Mouse (Mus musculus) kidney, adult 2 months (tissue): ENCODE results near the gene Ankrd66. TPM values are rescaled to one million over a fixed set of nuclear protein-coding genes. Genes with fewer than 3 reads are reported as not detected.

Experiments
- DNase-seq: peaks from one replicate; pipeline ENCODE4 v3.0.0; 2021
- H3K27ac ChIP-seq: fragments of 200-500 bp; 2 replicates; pipeline ENCODE4 v1.5.1; 2012; ENCODE audit warnings: low read depth, low read length, control low read depth, inconsistent platforms; ENCODE audit not compliant: insufficient read depth
- H3K27me3 ChIP-seq: fragments of 200-500 bp; replicated peaks from 2 replicates; pipeline ENCODE4 v1.6.1; 2012; ENCODE audit warnings: mild to moderate bottlenecking, moderate library complexity, low read length, inconsistent platforms; ENCODE audit not compliant: control insufficient read depth, insufficient read depth
- H3K36me3 ChIP-seq: fragments of 200-500 bp; 2 replicates; pipeline ENCODE4 v1.6.1; 2012; ENCODE audit warnings: mild to moderate bottlenecking, moderate library complexity, low read length, inconsistent platforms; ENCODE audit not compliant: control insufficient read depth, insufficient read depth
- H3K4me1 ChIP-seq: fragments of 200-500 bp; 2 replicates; pipeline ENCODE4 v1.6.1; 2011; ENCODE audit warnings: low read length; ENCODE audit not compliant: control insufficient read depth, insufficient read depth
- H3K4me3 ChIP-seq: fragments of 200-500 bp; 2 replicates; pipeline ENCODE4 v1.5.1; 2011; ENCODE audit warnings: mild to moderate bottlenecking, low read depth, low read length, control low read depth; ENCODE audit not compliant: insufficient read depth
- CTCF ChIP-seq: fragments of 200-500 bp; conservative IDR thresholded peaks from 2 replicates; pipeline ENCODE4 v1.5.1; 2011; ENCODE audit warnings: low read depth, mild to moderate bottlenecking, control low read depth, low read length, moderate library complexity, mixed read lengths; ENCODE audit not compliant: insufficient read depth, insufficient read length
- POLR2A ChIP-seq: fragments of 200-500 bp; IDR thresholded peaks from one replicate; pipeline ENCODE4 v1.6.1; 2011; ENCODE audit warnings: low read depth, low read length, control low read depth
- WGBS: fragments of 180-500 bp; shearing (Covaris S2); methylation state at CpG from one replicate; pipeline ENCODE4 v1.1.7; 2018; 5-methylcytosine and 5-hydroxymethylcytosine counted together
- polyA plus RNA-seq: library from polyadenylated mRNA; depleted of rRNA; stranded (reverse); fragments of >200 nt; gene quantifications from 2 replicates; pipeline ENCODE4 v1.2.3, GENCODE M21; 2012

Gene Ankrd66
- polyA plus RNA-seq, 1 experiment = not detected

DNA sequence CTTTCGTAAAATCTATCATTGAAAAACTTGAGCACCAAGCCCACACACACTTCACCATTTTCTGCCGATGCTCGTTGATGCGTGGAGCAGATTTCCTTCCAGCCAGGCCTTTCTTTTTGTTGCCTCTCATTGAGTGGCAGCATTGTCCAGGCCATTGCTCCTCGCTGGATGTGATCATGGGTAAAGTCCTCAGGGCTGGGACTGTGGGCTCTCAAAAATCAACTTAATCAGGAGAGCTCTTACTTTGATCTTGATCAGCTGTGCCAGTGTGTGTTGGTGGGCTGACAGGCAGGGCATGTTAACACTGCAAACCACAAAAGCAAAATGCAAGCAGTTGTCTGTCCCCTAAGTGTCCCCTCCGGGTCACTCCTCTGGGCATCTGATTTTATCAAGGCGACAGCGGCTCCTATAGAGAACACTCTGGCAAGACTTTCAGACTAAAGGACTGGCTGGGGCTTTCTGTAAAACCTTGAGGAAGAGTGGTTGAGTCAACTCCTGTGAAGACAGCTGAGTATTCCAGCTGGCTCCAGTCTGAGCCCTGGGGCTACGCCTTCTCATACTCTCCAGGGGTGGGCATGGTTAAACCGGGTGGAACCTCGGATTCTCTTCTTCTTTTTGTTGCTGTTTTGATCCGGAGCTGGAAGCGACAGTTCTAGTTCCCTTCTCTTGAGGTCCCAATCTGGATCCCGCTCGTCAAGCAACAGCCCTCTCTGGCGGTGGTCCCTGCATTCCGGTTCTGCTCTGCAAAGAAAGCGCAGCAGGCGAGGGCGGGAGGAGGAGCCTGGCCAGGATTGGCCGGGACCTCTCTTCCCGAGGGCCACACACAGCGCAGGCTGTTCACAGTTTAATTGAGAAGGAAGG, 8.8 kb downstream of the Ankrd66 start:
- H3K4me3 ChIP-seq = peak overlapping the region; percentile 15; the same call in 1 of the 2 replicates
- no peak overlapping the region for H3K27ac ChIP-seq
- TF ChIP-seq CTCF = no peak
- TF ChIP-seq POLR2A = no peak
- no peaks in the 10 kb centered on the region for H3K4me1 ChIP-seq
- 22% methylated on average over 23 of the region's 23 CpGs for WGBS
- no peaks in the 10 kb centered on the region for H3K27me3 ChIP-seq
- DNase-seq = peak; percentile 47
- H3K36me3 ChIP-seq = no peaks in the 10 kb centered on the region

- 97% methylated on average over 4 of the region's 4 CpGs for WGBS
These were observed 12.2 kb downstream of the Ankrd66 start for GRCm38 (mm10) chr17:43531192-43531591.

DNA sequence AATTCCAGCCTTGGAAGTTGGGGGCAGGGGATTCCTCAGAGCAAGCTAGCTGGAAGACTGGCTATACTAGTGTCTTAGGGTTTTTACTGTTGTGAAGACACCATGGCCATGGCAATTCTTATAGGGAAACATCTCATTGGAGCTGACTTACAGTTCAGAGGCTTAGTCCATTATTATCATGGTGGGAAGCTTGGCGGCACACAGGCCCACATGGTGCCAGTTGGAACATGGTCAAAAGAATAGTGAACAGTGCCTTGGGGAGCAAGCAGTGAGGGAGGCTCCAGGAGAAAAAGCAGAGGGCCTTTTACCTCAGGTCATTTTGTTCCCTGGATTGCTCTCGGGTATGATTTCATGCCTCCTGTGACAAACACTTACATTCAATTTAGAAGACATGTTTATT, 12.9 kb downstream of the Ankrd66 start:
- Histone ChIP-seq H3K27ac (no peak overlapping the region), H3K4me1 (no peaks in the 10 kb centered on the region), H3K4me3 (no peak overlapping the region), H3K36me3 (no peaks in the 10 kb centered on the region), H3K27me3 (no peaks in the 10 kb centered on the region)
- TF ChIP-seq POLR2A = no peak
- TF ChIP-seq CTCF = no peak
- no peak for DNase-seq
- 91% methylated on average over 2 of the region's 2 CpGs for WGBS

More at GRCm38 (mm10) chr17:43531192-43531591, 12.2 kb downstream of the Ankrd66 start:
- TF ChIP-seq POLR2A = no peak
- TF ChIP-seq CTCF = no peak
- Histone ChIP-seq H3K4me3 (no peak overlapping the region), H3K27ac (no peak overlapping the region), H3K27me3 (no peaks in the 10 kb centered on the region), H3K4me1 (no peaks in the 10 kb centered on the region), H3K36me3 (no peaks in the 10 kb centered on the region)
- DNase-seq = no peak

- TF ChIP-seq POLR2A (no peak), CTCF (no peak)
- Histone ChIP-seq H3K27me3 (no peaks in the 10 kb centered on the region), H3K27ac (no peak overlapping the region), H3K4me1 (no peaks in the 10 kb centered on the region), H3K4me3 (no peak overlapping the region), H3K36me3 (no peaks in the 10 kb centered on the region)
- WGBS = 63% methylated on average over 3 of the region's 3 CpGs
- no peak for DNase-seq
These were observed 23.3 kb downstream of the Ankrd66 start for GRCm38 (mm10) chr17:43520166-43520565.

DNA sequence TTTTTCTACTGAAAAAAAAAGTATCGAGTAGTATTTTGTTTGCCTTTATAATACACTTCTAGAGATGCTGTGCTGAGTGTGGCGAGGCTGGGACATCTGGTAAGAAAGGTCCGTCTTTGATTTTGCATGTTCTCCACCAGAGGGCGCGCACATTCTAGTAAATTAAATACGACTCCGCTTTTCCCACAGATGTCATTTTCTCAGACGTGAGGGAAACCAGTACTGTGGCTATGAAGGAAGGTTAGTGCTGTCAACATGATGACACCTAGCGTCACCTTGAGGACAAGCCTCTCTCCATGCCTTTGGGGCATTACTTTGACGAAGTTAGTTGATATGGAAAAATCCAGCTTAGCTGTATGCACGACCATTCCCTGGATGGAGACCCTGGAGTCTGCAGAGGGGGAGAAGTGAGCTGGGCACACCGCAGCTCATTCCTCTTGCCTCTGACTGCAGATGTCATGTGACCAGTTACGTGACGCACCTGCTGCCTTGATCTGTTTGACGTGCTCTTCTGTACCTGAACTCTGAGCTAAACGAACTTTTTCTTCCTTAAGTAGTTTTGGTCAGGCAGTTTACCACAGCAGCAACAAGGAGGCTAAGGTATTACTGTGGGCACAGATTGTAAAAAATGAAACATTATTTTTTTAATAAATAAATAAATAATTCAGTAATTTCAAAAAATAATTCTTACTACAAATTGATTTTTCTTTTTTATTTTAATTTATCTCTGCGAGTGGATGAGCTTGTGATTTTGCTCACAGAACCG, 24.6 kb downstream of the Ankrd66 start:
- H3K36me3 ChIP-seq = no peaks in the 10 kb centered on the region
- TF ChIP-seq POLR2A (no peak), CTCF (peak; percentile 70)
- WGBS = 20% methylated on average over 18 of the region's 18 CpGs
- no peaks in the 10 kb centered on the region for H3K27me3 ChIP-seq
- H3K4me3 ChIP-seq = no peak overlapping the region
- peak; percentile 78 for DNase-seq
- H3K4me1 ChIP-seq = no peaks in the 10 kb centered on the region
- H3K27ac ChIP-seq = no peak overlapping the region

DNA sequence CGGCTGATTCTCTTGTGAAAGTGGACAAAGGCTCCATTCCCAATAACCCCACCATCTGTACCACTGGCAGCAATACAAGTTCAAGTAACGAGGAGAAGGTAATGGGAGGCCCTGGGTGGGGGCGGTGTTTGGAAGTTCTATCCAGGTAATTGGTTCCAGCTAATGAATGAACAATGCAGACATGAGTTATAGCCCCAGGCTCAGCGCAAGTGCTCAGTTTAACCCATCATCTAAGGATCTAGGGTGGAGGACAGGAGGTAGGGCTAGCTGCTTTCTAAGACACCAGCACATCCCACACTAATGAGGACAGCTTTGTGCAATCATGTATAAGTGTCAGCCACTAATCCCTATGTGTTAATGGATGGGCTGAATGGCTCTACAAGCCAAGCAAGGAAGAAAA, 32.7 kb downstream of the Ankrd66 start:
- Histone ChIP-seq H3K27ac (no peak overlapping the region), H3K4me1 (no peaks in the 10 kb centered on the region), H3K36me3 (no peaks in the 10 kb centered on the region), H3K4me3 (no peak overlapping the region), H3K27me3 (no peaks in the 10 kb centered on the region)
- DNase-seq = no peak
- no peak for TF ChIP-seq POLR2A
- no peak for TF ChIP-seq CTCF
- 78% methylated on average over 4 of the region's 4 CpGs for WGBS

GRCm38 (mm10) chr17:43504594-43504934, 38.9 kb downstream of the Ankrd66 start:
- Histone ChIP-seq H3K27me3 (no peaks in the 10 kb centered on the region), H3K36me3 (no peaks in the 10 kb centered on the region; the same call in 1 of the 2 replicates), H3K27ac (peak overlapping the region; percentile 64; the same call in 1 of the 2 replicates), H3K4me3 (no peak overlapping the region), H3K4me1 (peaks cover 13% of the 10 kb centered on the region)
- TF ChIP-seq CTCF = no peak
- TF ChIP-seq POLR2A = no peak
- WGBS = 25% methylated on average over 6 of the region's 6 CpGs
- DNase-seq = no peak
